Mouse (Mus musculus) adrenal gland, postnatal 14 days (tissue): Measurements from ENCODE around the gene Elf1. TPM values are rescaled to one million over a fixed set of nuclear protein-coding genes. Genes with fewer than 3 reads are reported as not detected.

Experiments used
- microRNA-seq, 2 experiments: library from miRNA; unstranded; fragments of <30 nt; microRNA quantifications; one replicate each; pipeline ENCODE4 v1.2.0; 2021
- total RNA-seq: library from RNA; stranded (reverse); gene quantifications from 2 replicates; pipeline ENCODE4 v1.2.3, GENCODE M21; 2021

Gene Elf1
- total RNA-seq, 1 experiment from 2014 or later, result 23.6 TPM

Small RNA genes lying within 50 kb of the gene (microRNA-seq; reads per million reads assigned to microRNA genes)
- gene Gm27857, result 0 reads per million in 2 experiments

Other genes with a start within 250 kb of the Elf1 start
- gene Zfp957, start 233.8 kb upstream of the Elf1 start, total RNA-seq, result not detected in 2 replicates
- 172 and 203 TPM in 2 replicates for gene Rgcc, start 179.5 kb upstream of the Elf1 start, total RNA-seq
- 22.5 and 22.9 TPM in 2 replicates for gene Naa16, start 90.4 kb upstream of the Elf1 start, total RNA-seq
- 6.7 and 7.3 TPM in 2 replicates for gene Mtrf1, start 83.4 kb upstream of the Elf1 start, total RNA-seq
- 8.7 and 10.0 TPM in 2 replicates for gene Kbtbd7, start 54.7 kb upstream of the Elf1 start, total RNA-seq
- 0.70 and 0.75 TPM in 2 replicates for gene Kbtbd6, start 29.4 kb upstream of the Elf1 start, total RNA-seq
- 34.3 and 38.9 TPM in 2 replicates for gene Wbp4, start 326 bp downstream of the Elf1 start, total RNA-seq
- 142 and 161 TPM in 2 replicates for gene Sugt1, start 106.5 kb downstream of the Elf1 start, total RNA-seq
- gene Cnmd, start 181.0 kb downstream of the Elf1 start, total RNA-seq, result 1.6 and 2.9 TPM in 2 replicates